Mouse (Mus musculus) natural killer cell, adult 2 months (primary cell): ENCODE measurements around the gene Casp9.

ENCODE experiments used
- DNase-seq, 2 experiments: peaks; one replicate each; pipeline ENCODE4 v3.0.0; 2022; ENCODE audit warnings: low spot score in 2 of 2

Gene Casp9

DNA sequence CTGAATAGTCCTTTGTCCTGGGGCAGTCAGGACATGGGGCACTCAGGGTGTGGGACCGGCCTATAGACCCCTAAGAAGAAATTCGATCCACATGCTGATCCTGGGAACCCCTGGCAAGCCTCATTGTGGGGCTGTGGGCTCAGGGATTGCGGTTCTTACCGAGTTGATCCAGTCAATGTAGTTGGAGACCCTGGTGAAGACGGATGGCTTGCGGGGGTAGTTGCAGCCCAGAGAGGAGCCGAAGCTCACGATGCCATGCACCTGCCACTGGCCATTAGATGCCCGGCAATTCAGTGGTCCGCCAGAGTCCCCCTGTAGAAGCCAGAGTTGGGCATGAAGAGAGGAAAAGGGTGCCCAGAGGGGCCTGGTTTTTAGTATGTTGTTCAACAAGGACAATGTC lies 24.3 kb downstream of the Casp9 start:
- no peak for DNase-seq

- no peak for DNase-seq
Measured at GRCm38 (mm10) chr4:141818861-141819260, 25.4 kb downstream of the Casp9 start.

DNA sequence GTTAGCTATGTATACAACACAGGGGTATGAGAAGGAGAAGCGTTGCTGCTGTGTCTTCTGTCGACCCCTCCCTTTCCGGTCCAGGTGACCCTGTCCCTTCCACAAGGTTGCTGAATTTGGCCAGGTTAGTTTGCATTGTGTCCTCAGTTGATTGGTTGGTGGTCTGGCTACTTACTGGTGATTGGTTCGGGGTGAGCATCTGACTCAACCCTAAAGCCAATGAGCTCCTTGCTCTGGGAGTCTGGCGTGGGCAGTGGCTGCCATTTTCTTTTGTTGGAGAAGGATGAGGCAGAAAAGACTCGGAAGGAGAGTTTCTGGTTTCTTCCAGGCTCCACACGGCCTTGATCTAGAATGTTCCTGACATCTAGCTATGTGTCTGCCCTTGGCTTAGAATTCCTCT lies 25.9 kb downstream of the Casp9 start:
- DNase-seq = no peak

DNA sequence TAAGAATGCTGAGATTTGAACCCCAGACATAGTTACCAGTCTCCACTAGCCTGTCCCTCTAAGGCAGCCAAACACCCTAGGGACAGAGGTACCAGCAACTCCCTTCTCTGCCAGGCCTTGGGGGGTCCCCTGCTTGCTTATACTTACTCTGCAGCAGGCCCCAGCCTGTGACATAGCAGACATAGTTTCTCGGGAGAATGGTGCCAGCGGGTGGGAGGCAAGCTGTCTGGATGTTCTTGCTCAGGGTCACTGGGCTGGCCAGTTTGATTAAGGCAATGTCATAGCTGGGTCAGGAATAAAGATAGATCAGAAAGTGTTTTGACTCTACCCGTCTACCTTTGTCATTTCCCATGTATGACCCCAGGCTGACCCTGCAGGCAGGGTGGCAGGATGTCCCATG lies 27.8 kb downstream of the Casp9 start:
- DNase-seq = no peak

- no peak for DNase-seq
Measured at GRCm38 (mm10) chr4:141822089-141822488, 28.7 kb downstream of the Casp9 start.

DNA sequence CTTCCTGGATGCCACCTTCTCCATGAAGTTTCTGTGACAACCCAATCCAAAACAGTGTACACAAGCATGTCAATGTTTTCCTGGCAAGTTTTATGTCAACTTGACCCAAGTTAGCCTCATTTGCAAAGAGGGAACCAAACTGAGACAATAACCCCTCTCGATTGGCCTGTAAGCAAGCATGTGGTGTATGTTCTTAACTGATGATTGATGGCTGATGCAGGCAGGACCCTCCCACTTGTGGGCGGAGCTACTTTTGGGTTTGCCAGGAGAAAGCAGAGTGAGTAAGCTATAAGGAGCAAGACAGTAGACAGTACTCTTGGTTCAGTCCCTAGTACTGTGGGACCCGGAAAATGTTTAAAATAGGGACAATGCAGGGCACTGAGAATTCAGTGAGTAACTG lies 29.6 kb downstream of the Casp9 start:
- DNase-seq = no peak

- DNase-seq = no peak
Measured at GRCm38 (mm10) chr4:141826060-141826459, 32.6 kb downstream of the Casp9 start, which contains the start of gene Cela2a. Gene Cela2a, minus strand, starts transcription at chr4:141826160.

DNA sequence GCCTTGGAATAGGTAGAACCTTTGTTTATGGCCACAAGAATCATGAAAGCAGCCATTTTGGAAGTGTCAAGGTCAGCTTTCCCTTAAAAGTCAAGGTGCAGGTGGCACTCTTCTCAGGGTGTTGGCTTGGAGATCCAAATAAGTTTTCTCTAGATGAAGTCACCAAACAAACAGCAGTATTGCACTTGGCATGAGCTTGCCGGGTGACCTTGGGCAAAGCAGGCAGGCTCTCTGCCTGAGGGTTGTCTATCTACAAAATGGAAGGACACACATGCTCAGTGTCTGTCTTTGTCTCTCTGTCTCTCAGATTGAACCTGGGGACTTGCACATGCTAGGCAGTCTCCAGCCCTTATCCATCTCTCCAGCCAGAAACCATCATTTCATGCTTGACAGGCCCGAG lies 34.0 kb downstream of the Casp9 start:
- DNase-seq = no peak

DNA sequence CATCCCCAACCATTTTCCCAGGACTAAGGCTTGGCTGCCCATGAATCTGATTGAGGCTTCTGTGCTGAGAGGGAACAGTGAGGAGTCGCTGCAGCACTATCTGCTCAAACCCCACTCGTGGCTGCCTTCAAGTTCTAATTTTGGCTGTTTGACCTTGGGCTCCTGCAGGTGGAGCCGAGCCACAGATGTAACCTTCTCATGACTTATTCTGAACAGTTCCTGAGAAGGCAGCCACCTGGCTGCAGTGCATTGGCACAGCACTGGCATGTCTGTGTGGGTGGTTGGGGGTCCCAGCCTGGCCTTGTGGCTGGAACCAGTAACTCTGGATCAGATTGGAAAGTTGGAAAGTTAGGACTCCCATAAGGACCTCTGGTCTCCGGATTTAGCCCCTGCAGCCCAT lies 34.8 kb downstream of the Casp9 start:
- no peak for DNase-seq

DNA sequence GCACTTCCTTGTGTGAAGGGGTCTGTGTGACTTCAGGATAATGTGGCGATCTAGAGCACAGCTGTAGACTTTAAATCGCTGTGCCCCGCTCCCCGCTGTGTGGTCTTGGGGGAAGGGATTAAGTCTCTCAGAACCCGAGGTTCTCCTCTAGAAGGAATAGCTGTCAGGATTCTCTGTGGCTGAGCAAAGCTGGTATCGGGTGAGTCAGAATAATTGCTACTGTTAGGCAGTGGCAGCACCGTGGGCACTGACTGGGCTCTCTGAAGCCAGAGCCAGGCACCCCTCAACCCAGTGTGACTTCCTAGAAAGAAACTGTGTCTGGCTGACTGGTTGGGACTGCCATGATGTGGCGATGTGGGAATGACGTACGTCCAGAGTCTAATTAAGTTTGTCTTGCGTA lies 37.0 kb downstream of the Casp9 start:
- no peak for DNase-seq

GRCm38 (mm10) chr4:141831361-141831760 lies 37.9 kb downstream of the Casp9 start:
- no peak for DNase-seq

DNA sequence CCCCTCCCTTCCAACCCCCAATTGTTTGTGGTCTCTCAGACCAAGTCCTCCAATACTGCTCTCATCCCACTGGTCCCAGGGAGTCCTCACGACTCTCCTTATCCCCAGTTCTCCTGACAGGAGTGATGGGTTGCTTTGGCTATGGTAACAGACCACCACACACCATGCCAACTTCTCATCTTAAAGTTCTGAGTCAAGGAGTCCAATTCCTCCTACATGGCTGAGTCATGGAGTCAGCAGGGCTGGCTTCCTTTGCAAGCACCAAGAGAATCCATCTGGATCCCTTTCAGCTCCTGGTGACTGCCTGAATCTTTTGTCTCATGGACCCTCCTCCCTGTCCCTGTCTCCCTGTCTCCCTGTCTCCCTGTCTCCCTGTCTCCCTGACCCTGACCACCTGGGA lies 40.5 kb downstream of the Casp9 start:
- DNase-seq = no peak

- DNase-seq = no peak
Measured at GRCm38 (mm10) chr4:141834536-141835095, 41.2 kb downstream of the Casp9 start.

DNA sequence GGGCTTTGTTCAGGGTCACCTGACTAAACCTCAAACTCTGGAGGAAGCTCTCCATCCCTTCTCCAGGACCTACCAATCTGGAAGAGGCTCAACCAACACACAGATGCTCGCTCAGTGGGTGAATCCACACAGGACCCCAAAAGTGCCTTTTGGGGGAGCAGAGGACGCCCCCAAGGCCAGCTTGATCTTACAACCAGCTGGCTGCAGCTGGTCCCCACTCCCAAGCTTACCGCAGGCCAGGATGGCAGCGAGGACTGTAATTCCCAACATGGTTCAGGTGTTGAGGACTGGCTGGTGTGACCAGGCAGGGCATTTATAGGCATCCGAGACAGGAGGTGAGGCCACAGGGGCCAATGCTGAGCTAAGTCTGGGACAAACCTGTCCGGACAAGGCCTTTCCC lies 52.6 kb downstream of the Casp9 start, which contains the start of gene Ctrc:
Gene Ctrc (minus strand): TSS at position 361 of the 400 bp plus-strand sequence.
- no peak for DNase-seq

GRCm38 (mm10) chr4:141853437-141853836 lies 60.0 kb downstream of the Casp9 start:
- DNase-seq = peak in 1 of 2 experiments; percentile 51

DNA sequence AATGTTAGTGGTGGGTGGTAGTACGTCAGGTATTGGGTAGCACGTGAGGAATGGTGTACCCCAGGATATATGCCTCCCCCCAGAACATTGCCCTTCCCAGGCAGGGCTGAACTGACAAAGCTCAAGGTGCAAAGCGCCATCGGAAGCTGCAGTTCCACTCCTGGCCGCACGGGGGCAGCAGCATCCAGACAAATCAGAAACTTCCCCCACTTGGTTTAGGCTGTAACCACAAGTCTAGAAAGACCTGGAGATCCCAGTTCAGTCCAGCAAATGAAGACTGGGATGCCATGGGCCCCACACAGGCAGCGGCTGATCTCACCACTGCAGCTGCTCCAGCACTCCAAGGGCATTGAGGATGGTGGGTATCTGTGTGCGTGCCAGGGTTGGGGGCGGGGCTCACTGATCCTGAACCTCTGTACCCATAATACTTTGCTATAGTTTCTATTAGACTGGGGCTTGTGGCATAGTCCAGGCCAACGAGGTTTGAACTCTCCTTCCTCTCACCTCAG lies 64.1 kb downstream of the Casp9 start:
- DNase-seq = peak; percentile 75 to 77

- DNase-seq = peak; percentile 74 to 76
Measured at GRCm38 (mm10) chr4:141858501-141858900, 65.1 kb downstream of the Casp9 start.

DNA sequence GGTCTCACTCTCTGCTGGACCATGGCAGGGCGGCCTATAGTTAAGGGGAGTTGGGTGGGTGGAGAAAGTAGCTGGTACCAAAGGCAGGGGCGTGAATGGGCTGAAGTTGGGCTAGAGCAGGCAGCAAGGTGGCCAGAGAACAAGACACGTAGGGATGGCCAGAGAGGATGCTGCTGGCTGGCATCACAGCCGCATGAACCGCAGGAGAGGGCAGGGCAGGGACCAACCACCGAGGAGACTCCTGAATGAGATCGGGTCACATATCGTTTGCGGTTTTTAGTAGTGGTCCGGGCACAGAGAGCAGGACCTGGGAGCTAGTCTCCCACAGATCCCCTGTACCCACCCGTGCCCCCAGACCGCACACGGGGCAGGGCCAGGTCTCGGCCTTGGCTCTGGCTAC lies 65.9 kb downstream of the Casp9 start:
- DNase-seq = no peak

DNA sequence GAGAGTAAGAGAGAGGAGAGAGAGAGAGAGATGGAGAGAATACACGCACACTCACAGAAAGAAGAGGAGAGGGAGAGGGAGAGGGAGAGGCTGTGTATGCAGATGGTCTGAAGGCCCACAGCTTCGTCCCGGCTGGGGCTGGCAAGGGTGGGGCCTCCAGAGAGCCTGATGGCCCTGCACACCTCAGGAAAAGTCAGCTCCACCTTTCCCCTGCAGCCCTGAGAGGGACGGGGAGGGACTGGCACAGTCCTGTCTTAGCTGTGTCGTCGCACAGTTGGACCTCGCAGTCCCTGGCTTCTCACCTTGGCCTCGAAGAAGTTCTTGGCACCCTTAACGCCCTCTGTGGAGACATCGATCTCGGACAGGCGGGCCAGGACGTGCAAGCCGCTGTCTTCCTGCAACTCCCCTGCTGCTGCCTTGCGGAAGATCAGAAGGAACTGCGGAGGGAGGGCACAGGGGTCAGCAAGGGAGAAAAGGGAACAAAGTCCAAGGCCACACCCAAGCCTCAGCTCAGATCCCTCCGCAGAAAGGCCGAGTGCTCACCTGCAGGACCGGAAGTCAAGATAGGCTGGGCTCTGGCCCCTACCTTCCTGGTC lies 66.9 kb downstream of the Casp9 start:
- no peak for DNase-seq

- peak; percentile 77 to 86 for DNase-seq
Measured at GRCm38 (mm10) chr4:141861591-141862295, 68.3 kb downstream of the Casp9 start.

DNA sequence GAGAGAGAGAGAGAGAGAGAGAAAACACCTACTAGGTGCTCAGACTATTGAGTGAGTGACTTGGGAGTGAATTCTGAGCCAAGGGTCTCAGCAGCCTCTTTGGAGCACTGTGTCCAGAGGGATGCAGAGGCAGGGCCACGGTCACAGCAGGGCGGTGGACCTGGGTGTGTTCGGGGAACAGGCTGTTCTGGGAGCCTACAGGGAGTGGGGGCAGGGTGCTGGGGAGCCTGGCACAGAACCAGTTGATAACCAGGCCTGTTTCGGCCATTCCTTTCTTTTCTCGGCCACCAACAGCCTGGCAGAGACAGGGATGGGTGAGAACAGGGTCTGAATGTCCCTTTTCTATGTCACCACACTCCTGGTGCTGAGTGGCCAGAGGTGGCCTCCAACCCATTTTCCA lies 69.5 kb downstream of the Casp9 start:
- no peak for DNase-seq

DNA sequence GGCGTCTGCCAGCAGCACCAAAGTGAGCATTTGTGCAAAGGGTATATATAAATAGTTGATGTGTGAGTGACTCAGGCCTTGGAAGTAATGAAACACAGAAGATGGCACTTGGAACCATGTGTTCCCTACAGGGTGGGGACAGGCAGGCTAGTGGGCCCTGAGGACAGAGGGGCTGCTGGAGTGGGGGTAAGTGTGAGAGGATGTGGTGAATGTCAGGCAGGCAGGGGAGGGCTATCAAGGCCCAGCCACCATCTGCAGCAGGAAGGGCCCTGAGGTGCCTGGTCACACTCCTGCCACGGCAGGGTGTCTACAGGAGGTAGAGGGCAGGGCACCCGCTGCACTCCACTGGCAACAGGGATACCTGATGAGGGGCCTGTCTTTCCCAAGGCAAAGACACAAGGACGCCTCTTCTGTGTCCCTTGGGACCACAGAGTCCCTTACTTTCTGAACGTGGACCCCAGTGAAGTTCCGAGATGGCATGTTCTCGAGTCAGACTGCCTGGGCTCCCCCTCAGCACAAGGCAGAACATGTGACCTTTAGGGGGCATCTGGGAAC lies 70.4 kb downstream of the Casp9 start:
- DNase-seq = peak; percentile 59 to 78

DNA sequence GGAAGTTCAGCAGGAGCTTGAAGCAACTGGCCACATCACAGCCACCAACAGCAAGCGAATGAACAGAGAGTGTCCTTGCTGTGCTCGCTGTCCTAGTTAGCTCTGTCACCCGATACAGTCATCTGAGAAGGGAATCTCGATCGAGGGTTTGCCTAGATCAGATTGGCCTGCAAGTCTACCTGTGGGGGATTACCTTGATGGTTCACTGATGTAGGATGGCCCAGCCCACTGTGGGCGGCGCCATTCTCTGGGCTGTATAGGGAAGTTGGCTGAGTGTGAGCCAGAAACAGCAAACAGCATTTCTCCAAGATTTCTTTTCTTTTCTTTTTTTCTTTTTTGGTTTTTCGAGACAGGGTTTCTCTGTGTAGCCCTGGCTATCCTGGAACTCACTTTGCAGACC lies 71.1 kb downstream of the Casp9 start:
- no peak for DNase-seq
